Mouse (Mus musculus) liver, embryonic 15.5 days (tissue): ENCODE results near the gene Txn2. TPM values are rescaled to one million over a fixed set of nuclear protein-coding genes. Genes with fewer than 3 reads are reported as not detected.

ENCODE experiments used
- ATAC-seq: fragments of 200-750 bp; cut with Nextera tagmentation; 2 replicates; pipeline ENCODE4 v1.8.0; 2017; ENCODE audit warnings: moderate number of reproducible peaks, mild to moderate bottlenecking, moderate library complexity; ENCODE audit not compliant: insufficient read depth
- H3K27ac ChIP-seq: fragments of 300-500 bp; sonication (generic); replicated peaks from 2 replicates; pipeline ENCODE4 v1.5.1; 2015; ENCODE audit warnings: mild to moderate bottlenecking, inconsistent platforms
- H3K27me3 ChIP-seq: fragments of 300-500 bp; sonication (generic); 2 replicates; pipeline ENCODE4 v1.6.1; 2015; ENCODE audit warnings: mild to moderate bottlenecking, inconsistent platforms
- H3K36me3 ChIP-seq: fragments of 300-500 bp; sonication (generic); replicated peaks from 2 replicates; pipeline ENCODE4 v1.6.1; 2015; ENCODE audit warnings: moderate library complexity, mild to moderate bottlenecking, inconsistent platforms
- H3K4me1 ChIP-seq: fragments of 300-500 bp; sonication (generic); replicated peaks from 2 replicates; pipeline ENCODE4 v1.6.1; 2015; ENCODE audit warnings: inconsistent platforms
- H3K4me2 ChIP-seq: fragments of 300-500 bp; sonication (generic); 2 replicates; pipeline ENCODE4 v1.6.1; 2015; ENCODE audit warnings: moderate library complexity, mild to moderate bottlenecking, inconsistent platforms
- H3K4me3 ChIP-seq: fragments of 300-500 bp; sonication (generic); replicated peaks from 2 replicates; pipeline ENCODE4 v1.5.1; 2015; ENCODE audit warnings: mild to moderate bottlenecking, inconsistent platforms
- H3K9ac ChIP-seq: fragments of 300-500 bp; sonication (generic); 2 replicates; pipeline ENCODE4 v1.6.1; 2015; ENCODE audit warnings: moderate library complexity, mild to moderate bottlenecking, inconsistent platforms
- H3K9me3 ChIP-seq: fragments of 300-500 bp; sonication (generic); replicated peaks from 2 replicates; pipeline ENCODE4 v1.6.1; 2016; ENCODE audit warnings: inconsistent platforms
- WGBS: fragments of 180-500 bp; shearing (Covaris S2); methylation state at CpG from one replicate; pipeline ENCODE4 v1.1.7; 2015; ENCODE audit warnings: mixed read lengths; ENCODE audit not compliant: insufficient replicate concordance; 5-methylcytosine and 5-hydroxymethylcytosine counted together
- polyA plus RNA-seq: library from polyadenylated mRNA; unstranded; fragments of >200 nt; fragmentation: Nextera tagmentation; extraction: Ambion mirVana; gene quantifications from 2 replicates; pipeline ENCODE4 v1.2.1, GENCODE M21; 2015

Txn2 gene
- polyA plus RNA-seq, 1 experiment from 2014 or later, result 185 TPM

- Histone ChIP-seq H3K36me3 (no peaks in the 10 kb centered on the region), H3K9ac (no peak overlapping the region), H3K4me1 (peaks cover 39% of the 10 kb centered on the region), H3K27ac (no peak overlapping the region), H3K4me2 (no peak overlapping the region), H3K27me3 (no peaks in the 10 kb centered on the region; the same call in 1 of the 2 replicates), H3K9me3 (no peaks in the 10 kb centered on the region), H3K4me3 (no peak overlapping the region)
- ATAC-seq, result no peak
- WGBS, result 34% methylated on average over 1 of the region's 1 CpGs
These were observed 41.7 kb downstream of the Txn2 start for GRCm38 (mm10) chr15:77887093-77887488.

GRCm38 (mm10) chr15:77886369-77887092 lies 42.3 kb downstream of the Txn2 start:
- no peak overlapping the region for H3K4me3 ChIP-seq
- H3K4me2 ChIP-seq, result no peak overlapping the region
- H3K36me3 ChIP-seq, result no peaks in the 10 kb centered on the region
- peaks cover 45% of the 10 kb centered on the region for H3K4me1 ChIP-seq
- ATAC-seq, result no peak
- no peak overlapping the region for H3K9ac ChIP-seq
- H3K27me3 ChIP-seq, result no peaks in the 10 kb centered on the region; the same call in 1 of the 2 replicates
- WGBS, result 89% methylated on average over 4 of the region's 5 CpGs
- no peak overlapping the region for H3K27ac ChIP-seq
- no peaks in the 10 kb centered on the region for H3K9me3 ChIP-seq

GRCm38 (mm10) chr15:77885945-77886344 lies 42.9 kb downstream of the Txn2 start:
- Histone ChIP-seq H3K27ac (no peak overlapping the region), H3K9ac (no peak overlapping the region), H3K4me1 (peaks cover 49% of the 10 kb centered on the region), H3K4me3 (no peak overlapping the region), H3K27me3 (no peaks in the 10 kb centered on the region; the same call in 1 of the 2 replicates), H3K4me2 (no peak overlapping the region), H3K9me3 (no peaks in the 10 kb centered on the region), H3K36me3 (no peaks in the 10 kb centered on the region)
- 60% methylated on average over 4 of the region's 4 CpGs for WGBS
- no peak for ATAC-seq

- Histone ChIP-seq H3K4me1 (peaks cover 49% of the 10 kb centered on the region), H3K4me3 (no peak overlapping the region), H3K9ac (no peak overlapping the region), H3K27me3 (no peaks in the 10 kb centered on the region; the same call in 1 of the 2 replicates), H3K36me3 (no peaks in the 10 kb centered on the region), H3K9me3 (no peaks in the 10 kb centered on the region), H3K27ac (0 out of 2 replicates have a peak overlapping the region, but pooled peaks have one; percentile 14), H3K4me2 (no peak overlapping the region)
- no peak for ATAC-seq
- 50% methylated on average over 6 of the region's 6 CpGs for WGBS
These were observed 43.6 kb downstream of the Txn2 start for GRCm38 (mm10) chr15:77885159-77885558.

- H3K9me3 ChIP-seq, result no peaks in the 10 kb centered on the region
- H3K4me1 ChIP-seq, result peaks cover 49% of the 10 kb centered on the region
- no peak overlapping the region for H3K9ac ChIP-seq
- H3K27me3 ChIP-seq, result no peaks in the 10 kb centered on the region
- no peak for ATAC-seq
- H3K4me2 ChIP-seq, result no peak overlapping the region
- no peaks in the 10 kb centered on the region for H3K36me3 ChIP-seq
- 50% methylated on average over 4 of the region's 4 CpGs for WGBS
- H3K4me3 ChIP-seq, result no peak overlapping the region
- H3K27ac ChIP-seq, result 0 out of 2 replicates have a peak overlapping the region, but pooled peaks have one; percentile 53
These were observed 45.2 kb downstream of the Txn2 start for GRCm38 (mm10) chr15:77883697-77884010.

GRCm38 (mm10) chr15:77882797-77883696 lies 45.8 kb downstream of the Txn2 start:
- no peaks in the 10 kb centered on the region for H3K9me3 ChIP-seq
- peaks cover 49% of the 10 kb centered on the region for H3K4me1 ChIP-seq
- H3K27me3 ChIP-seq, result no peaks in the 10 kb centered on the region
- ATAC-seq, result no peak
- H3K36me3 ChIP-seq, result no peaks in the 10 kb centered on the region
- peak overlapping the region; percentile 53; the same call in 1 of the 2 replicates for H3K27ac ChIP-seq
- H3K4me2 ChIP-seq, result no peak overlapping the region
- no peak overlapping the region for H3K9ac ChIP-seq
- H3K4me3 ChIP-seq, result no peak overlapping the region
- WGBS, result 39% methylated on average over 16 of the region's 17 CpGs

GRCm38 (mm10) chr15:77882297-77882696 lies 46.5 kb downstream of the Txn2 start:
- Histone ChIP-seq H3K27ac (peak overlapping the region; percentile 38; the same call in 1 of the 2 replicates), H3K4me2 (no peak overlapping the region), H3K9me3 (no peaks in the 10 kb centered on the region), H3K9ac (no peak overlapping the region), H3K4me1 (peaks cover 48% of the 10 kb centered on the region), H3K4me3 (no peak overlapping the region), H3K27me3 (no peaks in the 10 kb centered on the region), H3K36me3 (no peaks in the 10 kb centered on the region)
- WGBS, result 21% methylated on average over 6 of the region's 6 CpGs
- ATAC-seq, result no peak

GRCm38 (mm10) chr15:77881698-77882097 lies 47.1 kb downstream of the Txn2 start:
- Histone ChIP-seq H3K27ac (peak overlapping the region; percentile 38; the same call in 1 of the 2 replicates), H3K9ac (no peak overlapping the region), H3K4me1 (peaks cover 45% of the 10 kb centered on the region), H3K36me3 (no peaks in the 10 kb centered on the region), H3K4me2 (peak overlapping the region; percentile 13; the same call in 1 of the 2 replicates), H3K27me3 (no peaks in the 10 kb centered on the region), H3K4me3 (no peak overlapping the region), H3K9me3 (no peaks in the 10 kb centered on the region)
- ATAC-seq, result peak; percentile 46; the same call in 1 of the 2 replicates
- WGBS, result 12% methylated on average over 5 of the region's 5 CpGs

- Histone ChIP-seq H3K9me3 (no peaks in the 10 kb centered on the region), H3K4me1 (peaks cover 43% of the 10 kb centered on the region), H3K36me3 (no peaks in the 10 kb centered on the region), H3K4me3 (no peak overlapping the region), H3K4me2 (no peak overlapping the region), H3K9ac (no peak overlapping the region), H3K27me3 (no peaks in the 10 kb centered on the region), H3K27ac (no peak overlapping the region)
- WGBS, result 50% methylated on average over 5 of the region's 5 CpGs
- no peak for ATAC-seq
These were observed 48.1 kb downstream of the Txn2 start for GRCm38 (mm10) chr15:77880738-77881137.

- no peak overlapping the region for H3K9ac ChIP-seq
- no peaks in the 10 kb centered on the region for H3K27me3 ChIP-seq
- peaks cover 35% of the 10 kb centered on the region for H3K4me1 ChIP-seq
- no peaks in the 10 kb centered on the region for H3K36me3 ChIP-seq
- 69% methylated on average over 3 of the region's 3 CpGs for WGBS
- no peak overlapping the region for H3K4me2 ChIP-seq
- H3K9me3 ChIP-seq, result no peaks in the 10 kb centered on the region
- no peak overlapping the region for H3K27ac ChIP-seq
- H3K4me3 ChIP-seq, result no peak overlapping the region
- ATAC-seq, result no peak
These were observed 49.0 kb downstream of the Txn2 start for GRCm38 (mm10) chr15:77879756-77880155.

GRCm38 (mm10) chr15:77877209-77877608 lies 51.6 kb downstream of the Txn2 start:
- no peak for ATAC-seq
- Histone ChIP-seq H3K27me3 (no peaks in the 10 kb centered on the region), H3K9me3 (no peaks in the 10 kb centered on the region), H3K4me3 (no peak overlapping the region), H3K9ac (no peak overlapping the region), H3K4me1 (peaks cover 28% of the 10 kb centered on the region), H3K27ac (no peak overlapping the region), H3K36me3 (no peaks in the 10 kb centered on the region), H3K4me2 (no peak overlapping the region)
- 44% methylated on average over 2 of the region's 2 CpGs for WGBS
